Mouse (Mus musculus): Measurements from ENCODE around the gene 4930430F08Rik.
"Not testable (repeated sequence)": the region's sequence is repeated elsewhere in the genome, so short reads cannot be mapped to it uniquely, and the experiment has no call there.

4930430F08Rik gene

DNA sequence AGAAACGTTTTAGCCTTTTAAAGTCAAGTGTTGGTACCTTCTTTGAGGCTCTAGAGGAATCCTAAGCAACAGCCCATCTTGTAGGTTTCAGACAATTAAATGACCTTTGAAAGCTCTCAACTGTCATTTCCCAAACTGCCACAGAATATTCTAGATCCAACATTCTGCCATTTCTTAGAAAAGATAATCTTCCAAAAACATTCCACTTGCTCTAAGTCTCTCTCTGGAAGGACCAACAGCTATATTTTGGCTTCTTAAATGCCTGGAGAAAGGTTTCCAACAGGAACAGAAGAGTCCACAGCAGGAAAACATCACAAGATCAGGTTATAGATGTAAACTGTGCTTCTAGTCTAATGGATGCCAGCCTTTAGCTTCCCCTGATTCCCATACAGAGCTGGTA, at the start of gene 4930430F08Rik, which contains the start of gene 1700017N19Rik:
4930430F08Rik (minus strand) TSS at position 101 of the 400 bp plus-strand sequence.
1700017N19Rik (plus strand) TSS at position 162 of the 400 bp plus-strand sequence.
- DNase-seq, result no peak

DNA sequence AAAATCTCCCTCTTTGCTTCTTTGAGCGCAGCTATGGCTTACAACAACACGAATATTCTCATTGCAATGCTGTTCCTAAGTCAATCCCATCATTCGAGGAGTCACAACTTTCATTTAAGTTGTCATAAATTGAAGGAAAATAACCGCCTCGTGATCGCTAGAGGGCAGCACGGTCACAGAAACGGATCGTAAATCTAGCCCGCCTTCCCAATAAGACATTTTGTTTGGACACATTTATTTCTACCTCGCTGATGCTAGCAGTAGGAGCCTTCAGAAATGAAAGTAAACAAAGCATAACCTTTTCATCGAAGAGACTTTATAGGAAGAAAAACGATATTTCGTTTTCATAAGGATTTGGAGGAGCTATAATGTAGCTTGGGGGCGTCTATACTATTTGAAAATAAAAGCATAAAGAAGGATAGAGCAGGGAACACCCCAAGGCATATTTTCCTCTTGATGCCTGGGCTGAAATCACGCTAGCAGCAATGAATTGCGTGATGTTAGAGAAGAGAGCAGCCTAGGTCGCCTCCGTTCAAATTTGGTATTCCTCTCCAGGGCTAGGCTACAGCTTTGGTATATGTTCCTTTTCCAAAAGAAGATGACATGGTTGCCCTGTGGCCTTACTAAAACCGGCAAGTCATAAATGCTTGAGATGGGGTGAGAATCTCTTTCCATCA, 39.7 kb upstream of the 4930430F08Rik start:
- peak; percentile 66 to 70 for DNase-seq

- no peak for DNase-seq
Measured at GRCm38 (mm10) chr10:100622494-100622893, 32.3 kb upstream of the 4930430F08Rik start.

DNA sequence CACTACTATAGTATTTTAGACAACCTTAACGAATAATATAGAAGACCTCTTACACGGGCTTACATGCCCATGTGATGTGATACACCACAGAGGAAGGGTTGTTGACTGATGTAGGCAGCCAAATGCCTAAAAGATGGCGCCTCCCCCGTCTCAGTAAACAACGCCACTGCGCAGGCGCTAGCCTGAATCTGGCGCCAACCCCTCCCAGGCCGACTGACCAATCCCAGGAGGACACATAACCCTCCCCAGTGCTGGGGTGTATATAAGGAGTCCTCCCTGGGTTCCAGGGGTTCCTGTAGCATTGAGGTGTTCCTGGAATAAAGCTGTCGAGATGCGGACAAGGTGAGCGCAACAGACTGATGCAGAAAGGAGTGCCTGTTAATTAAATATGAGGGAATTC, 29.8 kb upstream of the 4930430F08Rik start:
- no peak for DNase-seq

DNA sequence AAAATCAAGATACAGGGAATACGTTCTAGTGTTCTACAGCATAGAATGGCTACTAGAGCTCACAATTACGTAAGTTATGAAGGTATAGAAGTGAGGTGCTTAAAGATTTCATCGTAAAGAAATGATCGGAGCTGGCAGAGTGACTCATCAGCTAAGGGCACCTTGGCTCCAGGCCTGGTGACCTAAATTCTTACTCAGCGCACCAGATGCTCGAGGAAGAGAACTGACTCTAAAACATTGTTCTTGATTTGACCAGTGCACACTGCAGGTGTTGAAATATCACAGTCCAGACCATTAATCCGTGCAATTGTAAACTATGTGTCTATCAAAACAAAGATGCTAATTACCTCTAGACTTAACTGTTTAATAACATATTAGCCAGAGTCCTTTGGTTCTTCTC, 29.3 kb upstream of the 4930430F08Rik start:
- peak; percentile 29 to 42 for DNase-seq

DNA sequence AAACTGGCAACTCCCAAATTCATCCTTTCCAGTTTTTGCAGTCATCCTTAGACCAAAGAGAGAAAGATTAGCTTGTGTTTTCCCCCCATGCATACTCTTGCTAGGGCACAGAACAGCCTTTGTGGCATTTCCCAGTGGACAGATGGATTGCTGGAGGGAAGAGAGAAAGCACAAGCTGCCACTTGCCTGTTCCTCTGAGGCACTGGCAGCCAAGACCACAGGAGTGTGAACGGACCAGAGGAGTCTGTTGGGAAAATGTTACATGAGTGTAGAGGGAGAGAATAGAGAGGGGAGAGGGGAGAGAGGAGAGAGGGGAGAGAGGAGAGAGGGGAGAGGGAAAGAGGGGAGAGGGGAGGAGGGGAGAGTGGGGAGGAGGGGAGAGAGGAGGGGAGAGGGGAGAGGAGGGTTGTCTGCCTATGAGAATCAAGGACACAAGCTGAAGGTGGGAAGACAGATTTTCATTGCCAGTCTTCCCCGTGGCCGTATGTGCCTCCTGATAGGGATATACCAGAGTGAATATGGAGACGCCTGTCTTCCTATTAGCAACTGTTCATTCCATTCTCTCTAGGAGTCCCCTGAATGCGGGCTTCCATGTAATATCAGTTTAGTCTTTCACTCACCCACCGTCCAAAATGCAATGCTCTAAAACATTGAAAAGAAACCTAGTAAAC, 27.1 kb upstream of the 4930430F08Rik start:
- DNase-seq, result peak; percentile 60 to 62

- peak; percentile 20 to 30 for DNase-seq
Measured at GRCm38 (mm10) chr10:100604254-100604653, 14.0 kb upstream of the 4930430F08Rik start.

- no peak for DNase-seq
Measured at GRCm38 (mm10) chr10:100603511-100603910, 13.3 kb upstream of the 4930430F08Rik start.

- no peak for DNase-seq
Measured at GRCm38 (mm10) chr10:100598339-100598738, 8.1 kb upstream of the 4930430F08Rik start.

- DNase-seq, result peak; percentile 93 to 96
Measured at GRCm38 (mm10) chr10:100588932-100589388, 1.3 kb downstream of the 4930430F08Rik start.

- DNase-seq, result no peak
Measured at GRCm38 (mm10) chr10:100588524-100588923, 1.7 kb downstream of the 4930430F08Rik start.

- DNase-seq, result no peak
Measured at GRCm38 (mm10) chr10:100584178-100584577, 6.0 kb downstream of the 4930430F08Rik start.

DNA sequence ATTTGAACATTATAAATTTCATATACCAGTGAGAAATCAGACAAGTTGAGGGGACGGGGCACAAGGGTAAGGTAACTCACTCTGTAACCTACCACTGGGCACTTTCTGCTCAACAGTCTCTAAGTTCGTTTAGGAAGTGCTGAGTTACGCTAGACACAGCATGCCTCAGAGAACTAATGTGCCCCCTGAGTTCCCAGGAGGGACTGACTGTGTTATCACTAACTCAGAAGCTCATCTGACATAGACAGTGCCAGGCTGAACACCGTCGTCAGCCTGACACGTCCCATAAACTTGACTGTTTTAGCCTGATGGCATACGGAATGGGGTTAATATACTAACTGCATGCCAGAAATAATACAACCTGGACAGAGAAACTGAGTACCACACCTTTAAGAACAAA, 14.9 kb downstream of the 4930430F08Rik start:
- DNase-seq, result no peak

DNA sequence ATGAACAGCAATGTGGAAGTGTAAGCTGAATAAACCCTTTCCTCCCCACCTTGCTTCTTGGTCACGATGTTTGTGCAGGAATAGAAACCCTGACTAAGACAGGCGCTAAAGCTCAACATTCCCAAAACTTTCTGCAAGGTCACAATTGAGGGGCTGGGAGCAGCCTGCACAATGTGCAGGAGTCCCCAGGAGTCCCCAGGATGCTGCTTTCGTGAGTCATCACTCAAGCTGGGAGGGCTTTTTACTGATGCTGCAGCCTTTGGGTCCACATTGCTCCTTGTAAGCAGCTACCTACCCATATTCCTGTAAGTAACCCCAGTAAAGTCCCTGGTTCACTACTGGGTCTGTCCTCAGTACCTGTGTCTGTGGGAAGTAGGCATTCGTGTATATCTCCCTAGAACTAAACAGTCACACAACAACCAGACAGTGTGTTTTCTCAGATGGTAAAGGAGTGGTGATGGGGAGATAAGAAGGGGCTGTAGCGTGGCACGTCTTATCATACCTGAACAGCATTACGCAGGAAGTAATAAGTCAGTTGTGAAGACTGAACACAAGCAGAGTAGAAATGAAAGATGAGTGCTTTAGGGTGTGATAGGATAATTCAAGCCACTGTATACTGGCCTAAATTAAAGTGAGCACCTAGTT, 15.6 kb downstream of the 4930430F08Rik start:
- DNase-seq, result no peak

DNA sequence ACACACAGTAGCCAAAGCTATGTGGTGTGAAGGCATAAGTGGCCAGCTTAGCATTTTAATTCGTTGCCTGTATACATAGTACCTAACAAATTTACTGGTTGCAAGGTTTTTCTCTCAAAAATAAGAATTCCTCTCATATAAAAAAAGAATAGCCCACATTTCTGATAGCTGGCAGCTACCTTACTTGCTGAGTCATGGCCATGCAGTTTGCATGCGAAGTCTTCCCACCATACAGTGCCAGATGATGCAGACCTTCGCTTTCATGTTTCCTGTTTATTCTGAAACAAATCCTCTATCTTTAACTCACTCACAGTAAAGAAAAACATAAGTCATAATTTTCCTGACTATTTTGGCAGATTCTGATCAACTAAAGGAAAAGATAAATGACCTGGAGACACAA, 18.5 kb downstream of the 4930430F08Rik start:
- no peak for DNase-seq

DNA sequence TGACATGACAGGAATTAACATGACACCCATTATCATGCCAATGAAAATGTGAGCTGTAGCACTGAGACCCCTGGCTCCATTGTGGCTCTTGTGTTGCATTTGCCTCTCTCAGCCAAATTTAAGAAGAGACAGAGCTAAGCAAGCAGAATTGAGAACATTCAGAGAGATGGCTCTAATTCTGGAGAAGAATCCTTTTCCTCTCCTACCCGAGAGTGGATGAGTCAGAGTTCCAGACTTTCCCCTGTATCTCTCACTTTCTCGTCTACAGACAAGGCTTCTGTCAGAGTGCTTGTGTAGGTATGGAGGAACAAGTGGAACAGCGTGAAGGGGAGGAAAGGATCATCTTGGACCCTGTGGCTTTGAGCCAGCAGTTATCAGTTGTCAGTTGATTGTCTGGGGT, 26.1 kb downstream of the 4930430F08Rik start:
- DNase-seq, result no peak

- DNase-seq, result not testable (repeated sequence)
Measured at GRCm38 (mm10) chr10:100560194-100560883, 29.9 kb downstream of the 4930430F08Rik start.

- no peak for DNase-seq
Measured at GRCm38 (mm10) chr10:100556566-100557175, 33.6 kb downstream of the 4930430F08Rik start.

DNA sequence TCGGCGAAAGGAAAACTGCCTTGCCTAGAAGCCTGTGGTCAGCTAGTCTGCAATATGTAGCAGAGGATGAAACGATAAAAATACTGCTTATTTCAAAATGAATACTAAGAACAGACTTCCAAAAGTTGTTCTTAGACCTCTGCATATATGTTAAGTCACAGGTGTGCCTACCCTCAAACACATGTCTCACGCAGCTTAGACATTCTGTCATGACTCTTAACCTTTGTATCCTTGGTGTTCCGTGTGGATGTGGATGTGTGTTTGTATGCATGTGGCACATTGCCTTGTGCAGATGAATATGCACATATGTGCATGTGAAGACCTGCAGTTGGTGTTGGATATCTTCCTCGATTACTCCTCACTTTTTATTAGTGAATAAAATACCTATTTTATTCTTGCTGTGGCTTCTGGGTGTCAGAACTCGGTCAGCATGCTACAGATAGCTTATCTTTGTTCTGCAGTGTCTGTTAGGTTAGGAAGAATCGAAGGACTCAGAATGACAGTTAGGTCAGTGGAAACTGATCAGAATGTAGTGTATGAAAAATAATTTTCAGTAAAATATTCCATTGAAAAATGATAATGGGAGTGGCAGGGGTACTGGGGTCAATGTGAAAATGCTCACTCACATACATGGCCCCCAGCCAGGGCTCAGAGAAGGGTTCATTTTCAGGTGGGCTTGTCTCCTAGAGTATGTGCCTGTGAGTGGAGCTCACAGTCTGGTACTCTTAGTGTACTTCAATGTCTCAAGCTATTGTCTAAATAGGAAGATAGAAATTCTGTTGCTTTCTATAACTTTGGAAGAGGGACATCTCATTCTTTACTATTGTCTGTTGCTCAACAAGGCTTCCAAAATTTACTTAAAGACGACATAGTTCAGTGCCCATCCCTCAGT, 65.5 kb downstream of the 4930430F08Rik start:
- DNase-seq, result no peak

GRCm38 (mm10) chr10:100522330-100522729, 67.9 kb downstream of the 4930430F08Rik start:
- DNase-seq, result no peak
